Mouse (Mus musculus) neural tube, embryonic 14.5 days (tissue): ENCODE data around the gene Slc4a8. TPM values are rescaled to one million over a fixed set of nuclear protein-coding genes. Genes with fewer than 3 reads are reported as not detected.

Experiments
- ATAC-seq: fragments of 200-750 bp; cut with Nextera tagmentation; 2 replicates; pipeline ENCODE4 v1.8.0; 2017; ENCODE audit warnings: low read depth, mild to moderate bottlenecking, moderate TSS enrichment, moderate library complexity
- H3K27ac ChIP-seq: fragments of 300-500 bp; sonication (generic); 2 replicates; pipeline ENCODE4 v1.5.1; 2014; ENCODE audit warnings: low read depth, mild to moderate bottlenecking, control low read depth, low read length, moderate library complexity, mixed read lengths
- H3K27me3 ChIP-seq: fragments of 300-500 bp; sonication (generic); 2 replicates; pipeline ENCODE4 v1.6.1; 2014; ENCODE audit warnings: low read length; ENCODE audit not compliant: control insufficient read depth, insufficient read depth
- H3K36me3 ChIP-seq: fragments of 300-500 bp; sonication (generic); 2 replicates; pipeline ENCODE4 v1.6.1; 2014; ENCODE audit warnings: low read length, mixed read lengths; ENCODE audit not compliant: control insufficient read depth, insufficient read depth
- H3K4me1 ChIP-seq: fragments of 300-500 bp; sonication (generic); 2 replicates; pipeline ENCODE4 v1.6.1; 2014; ENCODE audit warnings: low read length; ENCODE audit not compliant: control insufficient read depth, insufficient read depth
- H3K4me2 ChIP-seq: fragments of 300-500 bp; sonication (generic); 2 replicates; pipeline ENCODE4 v1.6.1; 2014; ENCODE audit warnings: mild to moderate bottlenecking, low read depth, low read length, control low read depth
- H3K4me3 ChIP-seq: fragments of 300-500 bp; sonication (generic); 2 replicates; pipeline ENCODE4 v1.5.1; 2014; ENCODE audit warnings: low read depth, low read length, control low read depth, mixed read lengths
- H3K9ac ChIP-seq: fragments of 300-500 bp; sonication (generic); replicated peaks from 2 replicates; pipeline ENCODE4 v1.6.1; 2014; ENCODE audit warnings: low read depth, mild to moderate bottlenecking, control low read depth, low read length, mixed read lengths
- H3K9me3 ChIP-seq: fragments of 300-500 bp; sonication (generic); 2 replicates; pipeline ENCODE4 v1.6.1; 2016; ENCODE audit warnings: low read length; ENCODE audit not compliant: control insufficient read depth
- WGBS: fragments of 180-500 bp; shearing (Covaris S2); extraction: QIAGEN DNeasy Blood & Tissue Kit; methylation state at CpG from one replicate; pipeline ENCODE4 v1.1.7; 2014; 5-methylcytosine and 5-hydroxymethylcytosine counted together
- polyA plus RNA-seq: library from polyadenylated mRNA; unstranded; fragments of >200 nt; fragmentation: Nextera tagmentation; extraction: Ambion mirVana; gene quantifications from 2 replicates; pipeline ENCODE4 v1.2.1, GENCODE M21; 2014

The Slc4a8 gene
- polyA plus RNA-seq, 1 experiment from 2014 or later, result 30.5 TPM

GRCm38 (mm10) chr15:100722564-100722963, 39.0 kb upstream of the Slc4a8 start:
- H3K27ac ChIP-seq, result no peak overlapping the region
- no peaks in the 10 kb centered on the region for H3K4me1 ChIP-seq
- H3K36me3 ChIP-seq, result no peaks in the 10 kb centered on the region
- ATAC-seq, result no peak
- H3K4me2 ChIP-seq, result no peak overlapping the region
- H3K9ac ChIP-seq, result no peak overlapping the region
- H3K27me3 ChIP-seq, result peaks cover 2% of the 10 kb centered on the region; the same call in 1 of the 2 replicates
- no peaks in the 10 kb centered on the region for H3K9me3 ChIP-seq
- WGBS, result 87% methylated on average over 6 of the region's 6 CpGs
- H3K4me3 ChIP-seq, result no peak overlapping the region

GRCm38 (mm10) chr15:100723505-100723904, 38.0 kb upstream of the Slc4a8 start:
- 75% methylated on average over 14 of the region's 14 CpGs for WGBS
- peaks cover 11% of the 10 kb centered on the region for H3K27me3 ChIP-seq
- no peak overlapping the region for H3K4me2 ChIP-seq
- no peaks in the 10 kb centered on the region for H3K4me1 ChIP-seq
- H3K27ac ChIP-seq, result no peak overlapping the region
- ATAC-seq, result no peak
- no peaks in the 10 kb centered on the region for H3K9me3 ChIP-seq
- H3K4me3 ChIP-seq, result no peak overlapping the region
- H3K9ac ChIP-seq, result no peak overlapping the region
- no peaks in the 10 kb centered on the region for H3K36me3 ChIP-seq

GRCm38 (mm10) chr15:100726721-100727120, 34.8 kb upstream of the Slc4a8 start:
- H3K27ac ChIP-seq, result no peak overlapping the region
- no peaks in the 10 kb centered on the region for H3K36me3 ChIP-seq
- no peaks in the 10 kb centered on the region for H3K9me3 ChIP-seq
- peaks cover 22% of the 10 kb centered on the region for H3K27me3 ChIP-seq
- no peak overlapping the region for H3K4me3 ChIP-seq
- WGBS, result 88% methylated on average over 11 of the region's 11 CpGs
- no peak overlapping the region for H3K4me2 ChIP-seq
- H3K9ac ChIP-seq, result no peak overlapping the region
- H3K4me1 ChIP-seq, result peaks cover 7% of the 10 kb centered on the region; the same call in 1 of the 2 replicates
- no peak for ATAC-seq

DNA sequence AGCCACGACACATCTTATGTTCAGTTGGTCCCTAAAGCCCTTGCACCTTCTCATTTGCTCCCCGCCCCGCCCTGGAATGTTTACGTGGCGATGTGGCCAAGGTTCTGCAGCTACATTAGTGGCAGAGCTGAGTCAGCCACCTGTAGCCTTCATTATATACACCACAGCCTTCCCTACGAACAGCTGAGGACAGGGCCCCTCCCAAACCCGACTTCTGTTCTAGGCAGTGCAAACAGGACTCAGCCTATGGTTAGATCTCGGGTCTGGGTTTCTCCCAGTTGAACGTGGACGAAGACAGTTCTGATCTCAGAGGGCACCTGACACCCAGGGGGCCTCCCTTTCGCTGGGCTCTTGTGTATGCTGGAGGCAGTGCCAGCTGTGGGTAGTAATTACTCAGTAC, 33.7 kb upstream of the Slc4a8 start:
- peaks cover 7% of the 10 kb centered on the region; the same call in 1 of the 2 replicates for H3K4me1 ChIP-seq

DNA sequence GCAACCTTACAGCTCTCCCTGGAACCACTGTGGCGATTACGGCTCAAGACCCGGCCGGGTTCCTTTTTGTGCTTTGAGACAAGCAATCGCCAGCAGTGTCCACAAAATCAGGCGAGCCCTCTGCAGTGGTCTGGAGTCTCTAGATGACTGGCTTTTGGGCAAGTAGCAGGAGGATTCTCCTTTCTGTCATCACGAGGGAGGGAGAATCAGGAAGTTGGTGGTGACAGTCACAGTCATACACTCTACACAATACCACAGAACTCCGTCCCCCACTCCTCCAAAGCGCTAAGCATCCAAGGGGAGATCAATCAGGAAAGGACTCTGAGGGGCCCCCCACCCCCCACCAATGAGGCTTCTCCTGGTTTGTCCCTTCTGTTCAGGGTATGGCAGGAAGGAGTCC, 33.0 kb upstream of the Slc4a8 start:
- H3K36me3 ChIP-seq, result no peaks in the 10 kb centered on the region
- H3K4me1 ChIP-seq, result peaks cover 7% of the 10 kb centered on the region; the same call in 1 of the 2 replicates
- H3K4me2 ChIP-seq, result peak overlapping the region; percentile 48
- H3K9ac ChIP-seq, result no peak overlapping the region
- H3K4me3 ChIP-seq, result peak overlapping the region; percentile 26
- H3K27me3 ChIP-seq, result peaks cover 22% of the 10 kb centered on the region
- no peak for ATAC-seq
- WGBS, result 27% methylated on average over 9 of the region's 9 CpGs
- H3K9me3 ChIP-seq, result no peaks in the 10 kb centered on the region
- no peak overlapping the region for H3K27ac ChIP-seq

More for the DNA sequence above, 33.7 kb upstream of the Slc4a8 start:
- Histone ChIP-seq H3K9me3 (no peaks in the 10 kb centered on the region), H3K4me3 (no peak overlapping the region), H3K36me3 (no peaks in the 10 kb centered on the region), H3K27ac (no peak overlapping the region), H3K27me3 (peaks cover 22% of the 10 kb centered on the region), H3K9ac (no peak overlapping the region), H3K4me2 (no peak overlapping the region)
- ATAC-seq, result no peak
- WGBS, result 89% methylated on average over 11 of the region's 11 CpGs

GRCm38 (mm10) chr15:100729281-100729985, 32.1 kb upstream of the Slc4a8 start, which contains the start of gene Galnt6:
Gene Galnt6, minus strand, starts transcription at chr15:100729376.
- no peak for ATAC-seq
- no peaks in the 10 kb centered on the region for H3K36me3 ChIP-seq
- peak within 1 kb of the TSS; percentile 48 for H3K4me2 ChIP-seq
- peaks cover 7% of the 10 kb centered on the region; the same call in 1 of the 2 replicates for H3K4me1 ChIP-seq
- no peak within 1 kb of the TSS for H3K27ac ChIP-seq
- no peaks in the 10 kb centered on the region for H3K9me3 ChIP-seq
- H3K4me3 ChIP-seq, result peak within 1 kb of the TSS; percentile 26
- H3K9ac ChIP-seq, result no peak within 1 kb of the TSS; the same call in 1 of the 2 replicates
- 6% methylated on average over 42 of the region's 57 CpGs for WGBS
- peaks cover 22% of the 10 kb centered on the region for H3K27me3 ChIP-seq

DNA sequence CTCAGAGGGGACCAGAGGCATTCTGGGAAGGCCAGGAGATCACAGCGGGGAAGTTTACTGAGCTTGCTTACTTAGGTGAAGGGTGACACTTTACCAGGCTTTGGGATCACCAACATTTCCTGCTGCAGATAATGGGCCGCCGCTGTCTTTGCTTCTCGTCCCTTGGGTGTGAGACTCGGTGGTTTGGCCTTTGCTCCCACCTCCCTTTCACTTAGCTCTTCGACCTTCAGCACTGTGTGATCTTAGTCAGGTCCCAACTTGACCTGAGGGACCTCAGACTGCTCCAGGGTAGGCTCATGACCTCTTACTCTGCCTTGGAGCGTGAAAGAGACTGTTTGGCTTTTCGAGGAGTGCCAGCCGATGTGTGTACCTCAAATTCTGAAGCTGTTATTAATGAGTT, 30.5 kb upstream of the Slc4a8 start:
- Histone ChIP-seq H3K4me3 (no peak overlapping the region), H3K27ac (no peak overlapping the region), H3K9me3 (no peaks in the 10 kb centered on the region), H3K27me3 (peaks cover 22% of the 10 kb centered on the region), H3K4me2 (no peak overlapping the region), H3K36me3 (no peaks in the 10 kb centered on the region), H3K9ac (no peak overlapping the region), H3K4me1 (peaks cover 7% of the 10 kb centered on the region; the same call in 1 of the 2 replicates)
- ATAC-seq, result no peak
- WGBS, result 65% methylated on average over 9 of the region's 9 CpGs

GRCm38 (mm10) chr15:100732580-100732979, 29.0 kb upstream of the Slc4a8 start:
- 29% methylated on average over 5 of the region's 5 CpGs for WGBS
- ATAC-seq, result no peak

GRCm38 (mm10) chr15:100735095-100735952, 26.2 kb upstream of the Slc4a8 start:
- Histone ChIP-seq H3K27ac (no peak overlapping the region), H3K36me3 (no peaks in the 10 kb centered on the region), H3K9ac (no peak overlapping the region), H3K4me3 (no peak overlapping the region), H3K27me3 (no peaks in the 10 kb centered on the region), H3K4me2 (no peak overlapping the region), H3K4me1 (no peaks in the 10 kb centered on the region), H3K9me3 (no peaks in the 10 kb centered on the region)
- 76% methylated on average over 14 of the region's 15 CpGs for WGBS
- ATAC-seq, result no peak

More at GRCm38 (mm10) chr15:100732580-100732979, 29.0 kb upstream of the Slc4a8 start:
- Histone ChIP-seq H3K9ac (no peak overlapping the region), H3K9me3 (no peaks in the 10 kb centered on the region), H3K27ac (no peak overlapping the region), H3K4me2 (no peak overlapping the region), H3K4me3 (no peak overlapping the region), H3K36me3 (no peaks in the 10 kb centered on the region), H3K4me1 (peaks cover 7% of the 10 kb centered on the region; the same call in 1 of the 2 replicates), H3K27me3 (peaks cover 20% of the 10 kb centered on the region)
